Mouse (Mus musculus) heart, embryonic 10.5 days (tissue): Measurements from ENCODE around the gene Fbxo11. TPM values are rescaled to one million over a fixed set of nuclear protein-coding genes. Genes with fewer than 3 reads are reported as not detected.
A peak's percentile ranks its signal among the peaks of the same experiment; 100 is the strongest.
"Not testable (repeated sequence)": the region's sequence is repeated elsewhere in the genome, so short reads cannot be mapped to it uniquely, and the experiment has no call there.

Experiments used
- DNase-seq: peaks from one replicate; pipeline ENCODE4 v3.0.0-alpha.2; 2017; ENCODE audit warnings: low spot score
- H3K27ac ChIP-seq: fragments of 300-500 bp; sonication (generic); 2 replicates; pipeline ENCODE4 v1.5.1; 2016; ENCODE audit warnings: mild to moderate bottlenecking
- H3K27me3 ChIP-seq: fragments of 300-500 bp; sonication (generic); 2 replicates; pipeline ENCODE4 v1.6.1; 2016; ENCODE audit warnings: mild to moderate bottlenecking; ENCODE audit not compliant: poor library complexity, insufficient read depth, severe bottlenecking
- H3K36me3 ChIP-seq: fragments of 300-500 bp; sonication (generic); 2 replicates; pipeline ENCODE4 v1.6.1; 2016; ENCODE audit warnings: mild to moderate bottlenecking, moderate library complexity
- H3K4me1 ChIP-seq: fragments of 300-500 bp; sonication (generic); 2 replicates; pipeline ENCODE4 v1.6.1; 2016; ENCODE audit warnings: mild to moderate bottlenecking
- H3K4me3 ChIP-seq: fragments of 300-500 bp; sonication (generic); 2 replicates; pipeline ENCODE4 v1.5.1; 2016; ENCODE audit warnings: mild to moderate bottlenecking, moderate library complexity
- H3K9me3 ChIP-seq: fragments of 300-500 bp; sonication (generic); 2 replicates; pipeline ENCODE4 v1.6.1; 2016; ENCODE audit warnings: mild to moderate bottlenecking, moderate library complexity
- WGBS: fragments of 180-500 bp; shearing (Covaris S2); methylation state at CpG from one replicate; pipeline ENCODE4 v1.1.7; 2016; 5-methylcytosine and 5-hydroxymethylcytosine counted together
- polyA plus RNA-seq: library from polyadenylated mRNA; unstranded; fragments of >200 nt; fragmentation: Nextera tagmentation; extraction: Ambion mirVana; gene quantifications from 2 replicates; pipeline ENCODE4 v1.2.1, GENCODE M21; 2016

The Fbxo11 gene
- polyA plus RNA-seq, 1 experiment from 2014 or later = 11.0 TPM

DNA sequence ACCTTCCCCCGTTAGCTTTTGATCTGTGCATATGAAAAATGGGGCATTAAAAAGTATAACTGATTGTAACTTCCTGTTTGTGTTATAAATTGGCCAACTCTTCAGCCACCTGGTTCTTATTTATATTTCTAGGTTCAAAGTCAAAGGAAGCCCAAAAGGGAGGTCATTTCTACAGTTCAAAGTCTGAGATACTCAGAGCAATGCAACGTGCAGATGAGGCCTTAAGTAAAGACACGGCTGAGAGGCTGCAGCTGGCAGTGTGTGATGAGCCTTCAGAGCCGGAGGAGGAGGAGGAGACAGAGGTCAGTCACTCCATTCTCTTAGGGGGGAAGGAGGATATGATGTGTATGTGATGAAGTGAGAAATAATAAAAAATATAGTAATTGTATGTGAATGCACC lies 81.8 kb downstream of the Fbxo11 start:
- Histone ChIP-seq H3K27me3 (no peaks in the 10 kb centered on the region), H3K27ac (no peak overlapping the region), H3K4me1 (no peaks in the 10 kb centered on the region), H3K4me3 (no peak overlapping the region), H3K36me3 (peaks cover 68% of the 10 kb centered on the region), H3K9me3 (no peaks in the 10 kb centered on the region)
- no peak for DNase-seq
- WGBS = 82% methylated on average over 4 of the region's 4 CpGs

- WGBS = 93% methylated on average over 3 of the region's 3 CpGs
- peaks cover 65% of the 10 kb centered on the region for H3K36me3 ChIP-seq
- no peaks in the 10 kb centered on the region for H3K27me3 ChIP-seq
- no peaks in the 10 kb centered on the region for H3K9me3 ChIP-seq
- DNase-seq = no peak
- no peak overlapping the region for H3K27ac ChIP-seq
- no peaks in the 10 kb centered on the region for H3K4me1 ChIP-seq
- no peak overlapping the region for H3K4me3 ChIP-seq
Measured at GRCm38 (mm10) chr17:87982112-87982511, 83.0 kb downstream of the Fbxo11 start.

DNA sequence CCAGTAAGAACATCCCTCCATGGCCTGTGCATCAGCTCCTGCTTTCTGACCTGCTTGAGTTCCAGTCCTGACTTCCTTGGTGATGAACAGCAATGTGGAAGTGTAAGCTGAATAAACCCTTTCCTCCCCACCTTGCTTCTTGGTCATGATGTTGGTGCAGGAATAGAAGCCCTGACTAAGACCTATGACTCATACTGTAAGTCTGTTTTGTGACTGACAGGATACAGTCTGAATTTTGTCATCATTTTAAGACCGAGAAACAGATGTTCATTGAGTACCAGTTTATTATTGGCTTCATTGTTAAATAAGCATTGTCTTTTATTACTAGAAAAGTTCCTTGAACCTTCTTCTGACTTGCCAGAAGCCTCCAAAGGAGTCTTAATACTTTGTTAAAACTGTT lies 85.4 kb downstream of the Fbxo11 start:
- not testable (repeated sequence) for H3K27ac ChIP-seq, DNase-seq, H3K4me1 ChIP-seq, H3K27me3 ChIP-seq, H3K9me3 ChIP-seq, H3K4me3 ChIP-seq
- H3K36me3 ChIP-seq = peaks cover 41% of the 10 kb centered on the region
- whole genome bisulfite sequencing = 79% methylated on average over 1 of the region's 1 CpGs

DNA sequence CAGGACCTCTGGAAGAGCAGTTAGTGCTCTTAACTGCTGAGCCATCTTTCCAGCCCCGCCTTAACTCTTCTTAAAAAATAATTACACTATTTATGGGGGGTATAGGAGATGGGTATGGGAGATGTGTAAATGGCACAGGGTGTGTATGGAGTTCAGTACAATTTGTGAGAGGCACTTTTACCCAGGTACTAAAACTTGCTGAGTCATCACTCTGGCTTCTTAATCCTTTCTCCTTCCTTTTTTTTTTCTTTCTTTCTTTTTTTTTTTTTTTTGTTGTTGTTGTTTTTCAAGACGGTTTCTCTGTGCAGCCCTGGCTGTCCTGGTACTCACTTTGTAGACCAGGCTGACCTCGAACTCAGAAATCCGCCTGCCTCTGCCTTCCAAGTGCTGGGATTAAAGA lies 88.2 kb downstream of the Fbxo11 start:
- H3K27ac ChIP-seq, H3K4me3 ChIP-seq, H3K27me3 ChIP-seq, DNase-seq, H3K9me3 ChIP-seq: not testable (repeated sequence)
- peaks cover 20% of the 10 kb centered on the region for H3K36me3 ChIP-seq
- 87% methylated on average over 4 of the region's 4 CpGs for WGBS
- peaks cover 12% of the 10 kb centered on the region for H3K4me1 ChIP-seq

DNA sequence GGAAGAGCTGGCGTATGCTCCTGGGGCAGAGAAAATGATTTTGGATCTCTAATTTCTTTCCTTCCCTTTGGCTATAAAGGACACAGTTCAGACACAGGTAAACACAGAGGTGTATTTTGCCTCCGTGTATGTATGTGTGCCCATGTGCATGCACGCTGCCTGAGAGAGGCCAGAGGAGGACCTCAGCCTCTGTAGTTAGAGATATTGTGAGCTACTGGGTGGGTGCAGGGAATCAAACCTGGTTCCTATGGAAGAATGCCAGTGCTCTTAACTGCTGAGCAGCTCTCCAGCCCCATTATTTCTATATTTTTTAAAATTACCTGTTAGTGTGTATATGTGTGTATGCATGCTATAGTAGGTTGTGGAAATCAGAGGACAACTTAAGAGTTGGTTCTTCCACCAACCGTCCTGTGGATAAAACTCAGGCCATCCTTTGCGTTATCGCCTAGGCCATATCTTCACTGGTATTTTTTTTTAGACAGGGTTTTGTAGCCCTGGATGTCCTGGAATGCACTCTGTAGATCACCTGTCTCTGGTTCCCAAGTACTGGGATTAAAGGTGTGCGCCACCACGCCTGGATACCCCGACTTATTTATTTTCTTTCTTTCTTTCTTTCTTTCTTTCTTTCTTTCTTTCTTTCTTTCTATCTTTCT lies 88.8 kb downstream of the Fbxo11 start:
- Histone ChIP-seq H3K4me1 (peaks cover 12% of the 10 kb centered on the region), H3K4me3 (peak overlapping the region; percentile 100), H3K27me3 (no peaks in the 10 kb centered on the region), H3K36me3 (peaks cover 19% of the 10 kb centered on the region), H3K27ac (no peak overlapping the region), H3K9me3 (no peaks in the 10 kb centered on the region)
- 68% methylated on average over 9 of the region's 9 CpGs for WGBS
- no peak for DNase-seq

DNA sequence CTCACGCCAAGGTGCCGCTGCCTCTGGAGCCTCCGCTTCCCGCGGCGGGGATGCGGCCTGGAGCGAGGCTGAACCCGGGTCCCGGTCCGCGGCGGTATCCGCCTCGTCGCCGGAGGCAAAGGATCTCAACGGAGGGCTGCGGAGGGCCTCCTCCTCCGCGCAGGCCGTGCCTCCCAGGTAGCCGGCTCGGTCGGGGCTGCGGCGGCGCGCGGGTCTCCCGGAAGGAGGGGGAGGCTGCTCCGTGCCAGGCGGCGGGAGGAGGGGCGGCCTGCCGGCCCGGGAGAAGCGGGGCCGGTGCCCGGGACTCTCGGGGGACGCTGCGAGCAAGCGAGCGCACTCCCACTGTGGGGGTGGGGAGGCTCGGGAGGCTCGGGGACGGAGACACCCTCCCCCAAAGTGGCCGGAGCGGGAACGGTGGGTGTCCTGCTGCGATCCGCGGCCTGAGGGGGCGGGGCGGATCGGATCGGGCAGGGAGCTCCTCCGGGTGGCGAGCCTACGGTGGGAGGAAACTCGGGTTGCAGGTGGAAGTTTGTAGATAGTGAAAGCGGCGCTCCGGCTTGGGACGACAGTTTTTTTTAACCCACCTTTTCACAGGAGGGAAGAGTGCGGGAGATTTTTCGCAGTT lies 89.8 kb downstream of the Fbxo11 start:
- DNase-seq = peak; percentile 89
- Histone ChIP-seq H3K4me1 (peaks cover 12% of the 10 kb centered on the region), H3K4me3 (peak overlapping the region; percentile 100), H3K36me3 (peaks cover 13% of the 10 kb centered on the region), H3K9me3 (no peaks in the 10 kb centered on the region), H3K27me3 (no peaks in the 10 kb centered on the region), H3K27ac (peak overlapping the region; percentile 97)
- under 1% methylated on average over 68 of the region's 68 CpGs for WGBS

GRCm38 (mm10) chr17:87974629-87975228 lies 90.4 kb downstream of the Fbxo11 start, which contains the start of gene Msh6:
TSS of gene Msh6 (plus strand) at chr17:87975062.
- Histone ChIP-seq H3K27ac (peak within 1 kb of the TSS; percentile 97), H3K9me3 (no peaks in the 10 kb centered on the region)
- under 1% methylated on average over 57 of the region's 63 CpGs for WGBS

DNA sequence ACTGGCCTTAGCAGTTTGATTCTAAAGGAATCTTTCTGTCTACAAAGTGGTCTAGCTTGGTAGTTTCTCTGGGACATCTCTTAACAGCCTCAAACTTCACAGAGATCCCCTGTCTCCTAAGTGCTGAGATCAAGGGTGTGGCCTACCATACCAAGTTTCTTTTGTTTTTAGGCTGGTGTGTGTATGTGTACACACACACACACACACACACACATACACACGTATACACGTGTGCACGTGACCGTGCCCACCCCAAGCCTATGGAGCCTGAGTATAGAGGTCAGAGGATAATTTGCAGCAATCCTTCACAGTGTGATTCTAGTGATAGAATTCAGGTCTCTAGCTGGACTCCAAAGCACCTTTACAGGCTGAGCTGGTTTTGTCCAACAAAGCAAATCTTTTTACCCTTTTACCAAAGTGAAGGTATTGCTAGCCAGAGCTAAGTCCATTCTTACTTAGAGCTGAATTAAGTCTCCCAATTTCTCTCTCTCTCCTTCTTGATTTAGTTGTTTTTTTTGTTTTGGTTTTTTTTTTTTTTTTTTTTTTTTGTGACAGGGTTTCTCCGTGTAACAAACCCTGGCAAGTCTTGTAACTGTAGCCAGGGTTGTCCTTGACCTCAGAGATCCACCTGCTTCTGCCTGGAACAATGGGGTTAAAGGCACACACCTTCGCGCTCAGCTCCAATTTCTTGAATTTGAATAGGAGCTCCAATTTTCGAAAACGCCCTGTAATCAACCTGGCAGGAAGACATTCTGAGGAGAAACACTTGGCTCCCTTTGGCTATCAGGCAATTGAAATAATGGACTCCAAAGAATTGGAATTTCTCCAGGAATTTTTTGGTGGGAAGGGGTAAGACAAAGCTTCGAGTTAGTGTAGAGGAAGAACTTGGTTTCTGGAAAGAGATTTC lies 91.6 kb downstream of the Fbxo11 start:
- 64% methylated on average over 10 of the region's 10 CpGs for WGBS
- peak overlapping the region; percentile 100 for H3K4me3 ChIP-seq

More at GRCm38 (mm10) chr17:87974629-87975228, 90.4 kb downstream of the Fbxo11 start, which contains the start of gene Msh6:
- no peaks in the 10 kb centered on the region for H3K27me3 ChIP-seq
- H3K4me1 ChIP-seq = peaks cover 12% of the 10 kb centered on the region
- H3K4me3 ChIP-seq = peak within 1 kb of the TSS; percentile 100
- H3K36me3 ChIP-seq = peaks cover 9% of the 10 kb centered on the region
- DNase-seq = peak; percentile 96

DNA sequence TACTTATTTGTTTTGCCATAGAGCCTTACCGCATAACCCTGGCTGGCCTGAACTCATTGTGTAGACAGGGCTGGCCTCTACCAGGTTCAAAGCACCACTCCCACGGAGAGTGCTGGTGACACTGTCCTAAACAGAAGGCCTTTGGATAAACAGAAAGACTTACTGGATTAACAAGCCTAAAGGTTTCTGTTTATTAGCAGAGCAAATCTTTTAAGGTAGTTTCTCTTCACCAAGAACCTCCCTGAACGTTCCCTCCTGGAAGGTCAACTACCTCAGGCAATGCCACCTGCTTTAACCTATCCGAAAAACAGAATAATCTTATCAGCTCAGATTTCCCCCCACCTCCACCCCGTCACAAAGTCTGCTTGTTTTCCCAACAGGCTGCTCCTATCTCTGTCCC lies 92.2 kb downstream of the Fbxo11 start:
- peaks cover 6% of the 10 kb centered on the region for H3K36me3 ChIP-seq
- no peak overlapping the region for H3K27ac ChIP-seq
- no peaks in the 10 kb centered on the region for H3K27me3 ChIP-seq
- H3K4me1 ChIP-seq = peaks cover 12% of the 10 kb centered on the region
- no peak overlapping the region for H3K4me3 ChIP-seq
- H3K9me3 ChIP-seq = no peaks in the 10 kb centered on the region
- 34% methylated on average over 5 of the region's 5 CpGs for WGBS
- no peak for DNase-seq

More for the DNA sequence above, 91.6 kb downstream of the Fbxo11 start:
- no peak for DNase-seq
- peaks cover 12% of the 10 kb centered on the region for H3K4me1 ChIP-seq
- H3K27me3 ChIP-seq = no peaks in the 10 kb centered on the region
- peaks cover 9% of the 10 kb centered on the region for H3K36me3 ChIP-seq
- no peaks in the 10 kb centered on the region for H3K9me3 ChIP-seq
- no peak overlapping the region for H3K27ac ChIP-seq

- not testable (repeated sequence) for H3K27me3 ChIP-seq, H3K27ac ChIP-seq, DNase-seq, H3K36me3 ChIP-seq, H3K4me3 ChIP-seq, H3K9me3 ChIP-seq
- peaks cover 12% of the 10 kb centered on the region for H3K4me1 ChIP-seq
- WGBS = 81% methylated on average over 15 of the region's 15 CpGs
Measured at GRCm38 (mm10) chr17:87971696-87972591, 93.1 kb downstream of the Fbxo11 start.

DNA sequence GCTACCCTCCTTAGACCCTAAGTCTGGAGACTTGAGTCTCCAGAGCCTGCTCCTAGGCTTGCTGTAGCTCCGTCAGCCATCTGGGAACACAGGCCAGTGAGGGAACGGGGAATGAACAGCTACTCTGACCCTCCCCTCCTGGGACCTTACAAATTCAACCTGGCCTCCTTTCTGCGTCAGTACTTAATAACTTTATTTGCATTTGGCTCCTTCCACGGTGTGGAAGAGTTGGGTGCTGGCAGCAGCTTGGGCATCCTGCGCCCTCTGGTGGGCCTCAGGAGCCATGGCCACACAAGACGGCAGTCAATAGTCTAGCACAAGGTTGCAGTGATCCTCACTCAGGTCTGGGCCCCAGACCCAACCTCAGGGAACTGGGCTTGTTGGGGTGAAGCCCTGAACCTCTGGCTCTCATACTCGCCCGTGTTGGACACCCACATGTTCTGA lies 96.6 kb downstream of the Fbxo11 start:
- 29% methylated on average over 7 of the region's 8 CpGs for WGBS
- H3K27ac ChIP-seq, H3K27me3 ChIP-seq, H3K36me3 ChIP-seq, H3K4me1 ChIP-seq, DNase-seq, H3K9me3 ChIP-seq, H3K4me3 ChIP-seq: not testable (repeated sequence)
